Mouse (Mus musculus) inflammation-experienced regulatory T-cells, adult 6 months (primary cell): ENCODE measurements around the gene Mical3. TPM values are rescaled to one million over a fixed set of nuclear protein-coding genes. Genes with fewer than 3 reads are reported as not detected.
A peak's percentile ranks its signal among the peaks of the same experiment; 100 is the strongest.

ENCODE experiments used
- ATAC-seq: one replicate; pipeline ENCODE4 v1.8.0; 2017
- polyA plus RNA-seq, 3 experiments: library from polyadenylated mRNA; unstranded; fragments of 100-300 nt; shearing (Covaris generic); gene quantifications; one replicate each; pipeline ENCODE4 v1.2.1; 2017

Gene Mical3
- 10 to 100 TPM in 1 of 3 experiments, 1 to 10 TPM in 2; 2.8 to 13.9 (median 8.0) TPM for polyA plus RNA-seq

GRCm38 (mm10) chr6:121130773-121131172 lies at the start of gene Mical3:
TSS of gene Mical3 (minus strand) at chr6:121130999.
- ATAC-seq: peak; percentile 48

- no peak for ATAC-seq
Observed at GRCm38 (mm10) chr6:121179846-121180245, 49.0 kb upstream of the Mical3 start.

GRCm38 (mm10) chr6:121178700-121179358 lies 48.0 kb upstream of the Mical3 start:
- ATAC-seq: no peak

GRCm38 (mm10) chr6:121177118-121177708 lies 46.4 kb upstream of the Mical3 start:
- no peak for ATAC-seq

GRCm38 (mm10) chr6:121176731-121177098 lies 45.9 kb upstream of the Mical3 start:
- ATAC-seq: no peak

GRCm38 (mm10) chr6:121176011-121176730 lies 45.4 kb upstream of the Mical3 start:
- ATAC-seq: no peak

GRCm38 (mm10) chr6:121174761-121175160 lies 44.0 kb upstream of the Mical3 start:
- ATAC-seq: no peak

- no peak for ATAC-seq
Observed at GRCm38 (mm10) chr6:121173471-121173870, 42.7 kb upstream of the Mical3 start.

- ATAC-seq: no peak
Observed at GRCm38 (mm10) chr6:121171102-121171501, 40.3 kb upstream of the Mical3 start.

GRCm38 (mm10) chr6:121167381-121167975 lies 36.7 kb upstream of the Mical3 start:
- ATAC-seq: no peak

- ATAC-seq: no peak
Observed at GRCm38 (mm10) chr6:121166098-121166552, 35.3 kb upstream of the Mical3 start.

- ATAC-seq: no peak
Observed at GRCm38 (mm10) chr6:121162616-121163015, 31.8 kb upstream of the Mical3 start.

GRCm38 (mm10) chr6:121160126-121160525 lies 29.3 kb upstream of the Mical3 start:
- no peak for ATAC-seq

GRCm38 (mm10) chr6:121159616-121160015 lies 28.8 kb upstream of the Mical3 start:
- ATAC-seq: no peak

- ATAC-seq: no peak
Observed at GRCm38 (mm10) chr6:121156030-121156429, 25.2 kb upstream of the Mical3 start.

GRCm38 (mm10) chr6:121154451-121155300 lies 23.9 kb upstream of the Mical3 start:
- ATAC-seq: no peak

- ATAC-seq: no peak
Observed at GRCm38 (mm10) chr6:121153177-121153576, 22.4 kb upstream of the Mical3 start.

GRCm38 (mm10) chr6:121151732-121152131 lies 20.9 kb upstream of the Mical3 start:
- no peak for ATAC-seq

- no peak for ATAC-seq
Observed at GRCm38 (mm10) chr6:121150126-121150525, 19.3 kb upstream of the Mical3 start.

- ATAC-seq: no peak
Observed at GRCm38 (mm10) chr6:121149420-121149819, 18.6 kb upstream of the Mical3 start.

GRCm38 (mm10) chr6:121148360-121148759 lies 17.6 kb upstream of the Mical3 start:
- no peak for ATAC-seq

GRCm38 (mm10) chr6:121146798-121147197 lies 16.0 kb upstream of the Mical3 start:
- ATAC-seq: no peak
